9 mouse cellular contexts compared by ENCODE assay signal in genomic region chr4:115962671-115963412, GRCm38 (mm10). TPM values are rescaled to one million over a fixed set of nuclear protein-coding genes. Genes with fewer than 3 reads are reported as not detected.
DNase-seq lines count a peak whose midpoint lies in the region; ATAC-seq lines count a peak whose summit lies in the region.
"Had no signal": no experiment of that assay in that cellular context is flagged by ENCODE, and none has a peak within 500 bp of the region (broad histone marks: within the 10 kb centered on the region; RNA-seq: fewer than 3 reads in every experiment).

No protein-coding gene starts in this region.

- H3K36me3 ChIP-seq in erythroblast, embryonic 14.5 days (ENCODE audit: control insufficient read depth), result no peaks in the 10 kb centered on the region
- no peaks in the 10 kb centered on the region for H3K36me3 ChIP-seq in forebrain, embryonic 10.5 days (replicated peaks)
- no peaks in the 10 kb centered on the region for H3K36me3 ChIP-seq in hindbrain, embryonic 16.5 days (ENCODE audit: control insufficient read depth, insufficient read depth, low read length)
- no peaks in the 10 kb centered on the region for H3K36me3 ChIP-seq in limb, embryonic 13.5 days
- H3K36me3 ChIP-seq in midbrain, embryonic 11.5 days (ENCODE audit: control insufficient read depth, insufficient read depth, low read length), result no peaks in the 10 kb centered on the region

- peak overlapping the region; percentile 15 for H3K4me3 ChIP-seq in erythroblast, embryonic 14.5 days (replicated peaks)
- H3K4me3 ChIP-seq in forebrain, embryonic 10.5 days, result peak overlapping the region; percentile 55
- peak overlapping the region; percentile 59 for H3K4me3 ChIP-seq in hindbrain, embryonic 16.5 days (ENCODE audit: low read length)
- H3K4me3 ChIP-seq in limb, embryonic 13.5 days, result peak overlapping the region; percentile 66
- H3K4me3 ChIP-seq in midbrain, embryonic 11.5 days (ENCODE audit: low read depth, low read length), result peak overlapping the region; percentile 28

- no peak for ATAC-seq in erythroblast, adult 5-6 weeks (replicated peaks; ENCODE audit: low FRiP score, poor library complexity, severe bottlenecking)
- peak; percentile 74 for ATAC-seq in hindbrain, embryonic 16.5 days
- ATAC-seq in limb, embryonic 13.5 days (ENCODE audit: low FRiP score, low read depth), result peak; percentile 52
- ATAC-seq in midbrain, embryonic 11.5 days (ENCODE audit: low FRiP score), result peak; percentile 89

- DNase-seq in T-cell, adult 2 months (ENCODE audit: low spot score), result peak; percentile 32
- peak; percentile 87 for DNase-seq in forebrain, embryonic 10.5 days (ENCODE audit: extremely low spot score, low spot score)
- peak; percentile 98 for DNase-seq in midbrain, embryonic 11.5 days (ENCODE audit: low spot score, missing footprints)
- DNase-seq in right cerebral cortex, postnatal 4 days, result peak; percentile 50

- H3K4me1 ChIP-seq in erythroblast, embryonic 14.5 days (ENCODE audit: control insufficient read depth), result peaks cover under 1% of the 10 kb centered on the region
- peaks cover 60% of the 10 kb centered on the region for H3K4me1 ChIP-seq in forebrain, embryonic 10.5 days
- H3K4me1 ChIP-seq in hindbrain, embryonic 16.5 days (ENCODE audit: control insufficient read depth, insufficient read depth, low read depth, low read length), result peaks cover 9% of the 10 kb centered on the region
- peaks cover 23% of the 10 kb centered on the region for H3K4me1 ChIP-seq in limb, embryonic 13.5 days
- H3K4me1 ChIP-seq in midbrain, embryonic 11.5 days (ENCODE audit: control insufficient read depth, insufficient read depth, low read length), result peaks cover 52% of the 10 kb centered on the region

- H3K9ac ChIP-seq in hindbrain, embryonic 16.5 days (ENCODE audit: low read depth, low read length), result peak overlapping the region; percentile 75
- H3K9ac ChIP-seq in limb, embryonic 13.5 days, result peak overlapping the region; percentile 74
- peak overlapping the region; percentile 40 for H3K9ac ChIP-seq in midbrain, embryonic 11.5 days (ENCODE audit: low read length)

- H3K27ac ChIP-seq in forebrain, embryonic 10.5 days, result peak overlapping the region; percentile 64
- no peak overlapping the region for H3K27ac ChIP-seq in hindbrain, embryonic 16.5 days (ENCODE audit: low read depth, low read length)
- no peak overlapping the region for H3K27ac ChIP-seq in limb, embryonic 13.5 days
- H3K27ac ChIP-seq in midbrain, embryonic 11.5 days (ENCODE audit: low read depth, low read length), result peak overlapping the region; percentile 54; the same call in 1 of the 2 replicates

- under 1% methylated on average over 79 of the region's 79 CpGs for WGBS in forebrain, embryonic 10.5 days
- WGBS in hindbrain, embryonic 16.5 days, result under 1% methylated on average over 72 of the region's 79 CpGs
- WGBS in limb, embryonic 13.5 days, result under 1% methylated on average over 76 of the region's 79 CpGs
- under 1% methylated on average over 79 of the region's 79 CpGs for WGBS in midbrain, embryonic 11.5 days

- peaks cover 82% of the 10 kb centered on the region for H3K27me3 ChIP-seq in erythroblast, embryonic 14.5 days (ENCODE audit: control insufficient read depth)
- H3K27me3 ChIP-seq in forebrain, embryonic 10.5 days (ENCODE audit: poor library complexity, severe bottlenecking), result peaks cover 100% of the 10 kb centered on the region
- H3K27me3 ChIP-seq in hindbrain, embryonic 16.5 days (replicated peaks; ENCODE audit: control insufficient read depth, insufficient read depth, low read length), result peaks cover 51% of the 10 kb centered on the region
- peaks cover 88% of the 10 kb centered on the region for H3K27me3 ChIP-seq in limb, embryonic 13.5 days
- H3K27me3 ChIP-seq in midbrain, embryonic 11.5 days (ENCODE audit: control insufficient read depth, insufficient read depth, low read length), result peaks cover 43% of the 10 kb centered on the region; the same call in 1 of the 2 replicates

- peak overlapping the region; percentile 93 for H3K4me2 ChIP-seq in hindbrain, embryonic 16.5 days (ENCODE audit: low read length)
- H3K4me2 ChIP-seq in limb, embryonic 13.5 days (replicated peaks), result peak overlapping the region; percentile 93
- peak overlapping the region; percentile 57 for H3K4me2 ChIP-seq in midbrain, embryonic 11.5 days

- no peaks in the 10 kb centered on the region for H3K9me3 ChIP-seq in erythroblast, embryonic 14.5 days (ENCODE audit: control insufficient read depth, low read length)
- H3K9me3 ChIP-seq in forebrain, embryonic 10.5 days, result no peaks in the 10 kb centered on the region
- H3K9me3 ChIP-seq in hindbrain, embryonic 16.5 days (ENCODE audit: control insufficient read depth, low read length), result no peaks in the 10 kb centered on the region
- no peaks in the 10 kb centered on the region; the same call in 1 of the 2 replicates for H3K9me3 ChIP-seq in limb, embryonic 13.5 days
- no peaks in the 10 kb centered on the region for H3K9me3 ChIP-seq in midbrain, embryonic 11.5 days (ENCODE audit: control insufficient read depth, low read length)

RNA-seq across cellular contexts. Expression of gene Dmbx1, which starts 23.1 kb away (rescaled TPM):
- not detected in 2 replicates for polyA plus RNA-seq in erythroblast, embryonic 14.5 days (2012)
- not detected in 2 replicates for total RNA-seq in erythroblast, adult 5-6 weeks (2015; ENCODE audit: low replicate concordance)
- total RNA-seq in erythroblast, adult 5-6 weeks (2017; ENCODE audit: low replicate concordance), result not detected in 2 replicates
- polyA plus RNA-seq in forebrain, embryonic 10.5 days (2016; fragmentation: Nextera tagmentation; extraction: Ambion mirVana), result 1.7 and 2.3 TPM in 2 replicates
- 5.8 and 6.8 TPM in 2 replicates for polyA plus RNA-seq in hindbrain, embryonic 16.5 days (2015; fragmentation: Nextera tagmentation; extraction: Ambion mirVana)
- 0.18 TPM in 1 of 2 replicates, not detected in the other for polyA plus RNA-seq in limb, embryonic 13.5 days (2015; fragmentation: Nextera tagmentation; extraction: Ambion mirVana)
- polyA plus RNA-seq in midbrain, embryonic 11.5 days (2014; fragmentation: Nextera tagmentation; extraction: Ambion mirVana), result 15.1 and 15.9 TPM in 2 replicates
- polyA plus RNA-seq: large intestine, adult 2 months had no signal

RNA-seq across cellular contexts. Expression of gene Faah, which starts 54.9 kb away (rescaled TPM):
- polyA plus RNA-seq in erythroblast, embryonic 14.5 days (2012), result 0.02 and 0.04 TPM in 2 replicates
- total RNA-seq in erythroblast, adult 5-6 weeks (2015; ENCODE audit: low replicate concordance), result 2.1 TPM in 1 of 2 replicates, not detected in the other
- total RNA-seq in erythroblast, adult 5-6 weeks (2017; ENCODE audit: low replicate concordance), result 1.3 TPM in 1 of 2 replicates, not detected in the other
- polyA plus RNA-seq in forebrain, embryonic 10.5 days (2016; fragmentation: Nextera tagmentation; extraction: Ambion mirVana), result 1.9 and 2.3 TPM in 2 replicates
- polyA plus RNA-seq in hindbrain, embryonic 16.5 days (2015; fragmentation: Nextera tagmentation; extraction: Ambion mirVana), result 23.8 and 27.5 TPM in 2 replicates
- 0.61 and 0.75 TPM in 2 replicates for polyA plus RNA-seq in limb, embryonic 13.5 days (2015; fragmentation: Nextera tagmentation; extraction: Ambion mirVana)
- polyA plus RNA-seq in midbrain, embryonic 11.5 days (2014; fragmentation: Nextera tagmentation; extraction: Ambion mirVana), result 1.8 TPM in 2 replicates

Comparison
In these comparisons a context has a peak if more than half of its experiments do, and no peak if none do; other contexts are left out.
1. H3K4me3 ChIP-seq: peak in every context shown above with its lines; median percentile 66 in limb, embryonic 13.5 days; 59 in hindbrain, embryonic 16.5 days; 55 in forebrain, embryonic 10.5 days; 28 in midbrain, embryonic 11.5 days; 15 in erythroblast, embryonic 14.5 days.
2. DNase-seq: peak in every context shown above with its lines; median percentile 98 in midbrain, embryonic 11.5 days; 87 in forebrain, embryonic 10.5 days; 50 in right cerebral cortex, postnatal 4 days; 32 in T-cell, adult 2 months.
3. H3K27ac ChIP-seq: peak in forebrain, embryonic 10.5 days (single experiment) and midbrain, embryonic 11.5 days (single experiment); none in hindbrain, embryonic 16.5 days (single experiment) and limb, embryonic 13.5 days (single experiment).
4. Peak in every context shown above with its lines, with median percentiles within 50 percentile points of each other: H3K4me2 ChIP-seq and H3K9ac ChIP-seq.